Mouse (Mus musculus): ENCODE measurements at regions not wholly inside any gene's neighbourhood (a gene's known extent, or its start where the extent isn't known, plus 50 kb on each side); places are given as distances from the start of the nearest gene placed in this dataset.
A peak's percentile ranks its signal among the peaks of the same experiment; 100 is the strongest.

GRCm38 (mm10) chr1:69247691-69248090 lies 139.8 kb upstream of the Erbb4 start:
- no peak overlapping the region for H3K27ac ChIP-seq
- no peak for DNase-seq
- no peak overlapping the region for H3K4me3 ChIP-seq
- TF ChIP-seq CTCF (IDR thresholded peaks at IDR 0.05): no peak
- intact Hi-C loops (cut with DNase I): loop anchor here (10.0 kb wide), 1 partner anchor 87 kb away; no protein-coding TSS in a partner anchor

GRCm38 (mm10) chr1:69242289-69242909 lies 134.5 kb upstream of the Erbb4 start:
- H3K27ac ChIP-seq: no peak overlapping the region
- H3K4me3 ChIP-seq: peak overlapping the region; percentile 64
- intact Hi-C loops (cut with DNase I): loop anchor here (5.0 to 10.0 kb wide), 3 partner anchors 92 to 535 kb away; partner anchors contain the start of gene Ikzf2
- no peak for DNase-seq
- TF ChIP-seq CTCF (IDR thresholded peaks at IDR 0.05): no peak

GRCm38 (mm10) chr1:69241502-69242214 lies 133.8 kb upstream of the Erbb4 start:
- Histone ChIP-seq H3K4me3 (peak overlapping the region; percentile 64), H3K27ac (no peak overlapping the region)
- intact Hi-C loops (cut with DNase I): loop anchor here (5.0 to 10.0 kb wide), 3 partner anchors 93 to 536 kb away; partner anchors contain the start of gene Ikzf2
- peak; percentile 97 for TF ChIP-seq CTCF (IDR thresholded peaks at IDR 0.05)
- peak; percentile 48 for DNase-seq

GRCm38 (mm10) chr1:69227864-69228263 lies 120.0 kb upstream of the Erbb4 start:
- H3K27ac ChIP-seq: no peak overlapping the region
- no peak for DNase-seq
- H3K4me3 ChIP-seq: no peak overlapping the region
- no peak for TF ChIP-seq CTCF (IDR thresholded peaks at IDR 0.05)
- intact Hi-C loops (cut with DNase I): no loop called here

GRCm38 (mm10) chr1:69212896-69213500 lies 105.1 kb upstream of the Erbb4 start:
- TF ChIP-seq CTCF (IDR thresholded peaks at IDR 0.05): no peak
- DNase-seq: no peak
- H3K27ac ChIP-seq: no peak overlapping the region
- intact Hi-C loops (cut with DNase I): no loop called here
- no peak overlapping the region for H3K4me3 ChIP-seq

GRCm38 (mm10) chr1:69202745-69203144 lies 94.9 kb upstream of the Erbb4 start:
- Histone ChIP-seq H3K4me3 (no peak overlapping the region), H3K27ac (no peak overlapping the region)
- no peak for TF ChIP-seq CTCF (IDR thresholded peaks at IDR 0.05)
- intact Hi-C loops (cut with DNase I): no loop called here
- DNase-seq: no peak

GRCm38 (mm10) chr1:69165202-69165601 lies 57.3 kb upstream of the Erbb4 start:
- no peak for TF ChIP-seq CTCF (IDR thresholded peaks at IDR 0.05)
- DNase-seq: no peak
- Histone ChIP-seq H3K27ac (no peak overlapping the region), H3K4me3 (no peak overlapping the region)
- intact Hi-C loops (cut with DNase I): no loop called here

Data from gastrocnemius, adult 2 months (tissue).